Mouse (Mus musculus): ENCODE results near the gene Stambp. TPM values are rescaled to one million over a fixed set of nuclear protein-coding genes. Genes with fewer than 3 reads are reported as not detected.

Stambp gene
- polyA plus RNA-seq, 1 experiment from 2014 or later, result 9.6 TPM

DNA sequence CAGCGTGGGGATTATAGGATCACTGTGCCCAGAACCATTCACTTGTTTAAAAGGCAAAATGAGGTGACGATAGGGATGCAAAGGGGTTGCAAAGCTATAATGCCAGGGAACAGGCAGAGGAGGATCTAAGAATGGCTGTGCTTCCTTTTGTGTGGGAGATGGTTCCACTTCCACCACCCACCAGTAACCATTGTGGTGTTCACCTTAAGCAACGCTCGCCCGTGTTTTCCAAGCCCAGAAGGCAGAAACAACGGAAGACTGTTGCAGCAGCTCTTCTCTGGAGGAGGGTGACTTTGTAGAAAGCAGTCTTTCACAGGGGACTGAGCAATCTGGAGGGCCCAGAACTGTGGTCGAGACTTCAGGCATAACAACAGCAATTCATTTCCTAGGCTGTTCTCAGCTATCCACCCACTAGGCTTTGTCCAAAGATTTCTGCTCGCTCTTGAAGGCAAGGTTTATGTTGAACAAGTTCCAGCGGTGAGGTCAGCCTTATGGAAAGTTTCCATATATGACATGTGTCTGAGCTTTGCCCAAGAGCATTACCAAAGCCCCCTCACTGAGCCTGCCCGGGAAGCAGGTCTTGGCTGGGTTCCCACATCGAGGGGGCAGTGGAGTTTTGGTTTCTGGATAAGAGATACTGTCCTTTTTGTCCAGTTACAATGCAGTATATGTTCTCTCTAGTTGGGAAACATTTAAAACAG lies 30.6 kb downstream of the Stambp start:
- Histone ChIP-seq H3K4me3 (ENCODE audit: low read depth, low read length) (no peak overlapping the region), H3K27ac (ENCODE audit: low read length) (no peak overlapping the region), H3K27me3 (ENCODE audit: control insufficient read depth, insufficient read depth, low read depth, low read length) (no peaks in the 10 kb centered on the region), H3K4me1 (ENCODE audit: control insufficient read depth, low read depth, low read length) (no peaks in the 10 kb centered on the region), H3K9me3 (replicated peaks; ENCODE audit: control insufficient read depth, low read length) (no peaks in the 10 kb centered on the region), H3K9ac (ENCODE audit: low read depth, low read length) (no peak overlapping the region), H3K4me2 (ENCODE audit: low read depth, low read length) (no peak overlapping the region), H3K36me3 (ENCODE audit: control insufficient read depth, insufficient read depth) (no peaks in the 10 kb centered on the region)
- 62% methylated on average over 11 of the region's 11 CpGs for WGBS (ENCODE audit: insufficient replicate concordance)
- ATAC-seq (ENCODE audit: low read depth), result no peak

DNA sequence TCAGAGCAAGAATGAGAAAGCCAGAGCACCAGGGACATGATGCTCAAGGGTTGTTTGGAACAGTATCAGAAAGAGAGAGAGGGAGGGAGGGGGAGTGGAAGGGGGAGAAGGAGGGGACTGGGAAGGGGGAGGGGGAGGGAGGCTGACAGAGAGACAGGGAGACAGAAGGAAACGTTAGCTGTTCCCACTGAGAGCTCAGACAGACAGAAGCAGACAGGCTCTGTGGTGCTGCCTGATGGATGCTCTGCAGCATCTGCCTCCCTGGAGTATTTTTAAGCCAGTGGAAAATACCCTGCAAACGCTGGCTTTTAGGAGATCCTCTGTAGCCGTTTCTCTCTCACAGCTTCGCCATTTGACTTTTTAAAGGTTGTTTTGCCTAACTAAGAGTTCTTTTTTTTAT lies 32.5 kb downstream of the Stambp start:
- H3K9ac ChIP-seq (ENCODE audit: low read depth, low read length), result no peak overlapping the region
- 37% methylated on average over 4 of the region's 4 CpGs for WGBS (ENCODE audit: insufficient replicate concordance)
- no peaks in the 10 kb centered on the region for H3K36me3 ChIP-seq (ENCODE audit: control insufficient read depth, insufficient read depth)
- no peaks in the 10 kb centered on the region for H3K9me3 ChIP-seq (replicated peaks; ENCODE audit: control insufficient read depth, low read length)
- H3K4me1 ChIP-seq (ENCODE audit: control insufficient read depth, low read depth, low read length), result no peaks in the 10 kb centered on the region
- no peak overlapping the region for H3K27ac ChIP-seq (ENCODE audit: low read length)
- no peak for ATAC-seq (ENCODE audit: low read depth)
- H3K27me3 ChIP-seq (ENCODE audit: control insufficient read depth, insufficient read depth, low read depth, low read length), result no peaks in the 10 kb centered on the region
- H3K4me2 ChIP-seq (ENCODE audit: low read depth, low read length), result no peak overlapping the region
- no peak overlapping the region for H3K4me3 ChIP-seq (ENCODE audit: low read depth, low read length)

DNA sequence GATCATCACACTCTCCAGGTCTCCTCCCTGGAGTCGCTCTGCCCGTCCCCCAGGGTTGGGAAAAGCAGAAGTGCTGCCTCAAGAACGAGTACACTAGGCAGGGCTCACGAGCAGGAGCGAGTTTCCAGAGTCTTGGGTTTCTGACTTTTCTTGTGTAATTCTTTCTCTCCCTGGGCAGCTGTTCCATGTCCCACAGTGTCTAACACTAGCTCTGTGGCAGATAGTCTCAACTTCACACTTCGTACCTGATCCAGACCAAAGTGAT lies 35.8 kb downstream of the Stambp start:
- 24% methylated on average over 6 of the region's 6 CpGs for WGBS (ENCODE audit: insufficient replicate concordance)
- no peaks in the 10 kb centered on the region for H3K9me3 ChIP-seq (replicated peaks; ENCODE audit: control insufficient read depth, low read length)
- no peak overlapping the region for H3K4me2 ChIP-seq (ENCODE audit: low read depth, low read length)
- no peaks in the 10 kb centered on the region for H3K36me3 ChIP-seq (ENCODE audit: control insufficient read depth, insufficient read depth)
- no peak overlapping the region for H3K9ac ChIP-seq (ENCODE audit: low read depth, low read length)
- H3K27ac ChIP-seq (ENCODE audit: low read length), result no peak overlapping the region
- H3K27me3 ChIP-seq (ENCODE audit: control insufficient read depth, insufficient read depth, low read depth, low read length), result no peaks in the 10 kb centered on the region
- H3K4me3 ChIP-seq (ENCODE audit: low read depth, low read length), result no peak overlapping the region
- H3K4me1 ChIP-seq (ENCODE audit: control insufficient read depth, low read depth, low read length), result no peaks in the 10 kb centered on the region
- ATAC-seq (ENCODE audit: low read depth), result no peak

DNA sequence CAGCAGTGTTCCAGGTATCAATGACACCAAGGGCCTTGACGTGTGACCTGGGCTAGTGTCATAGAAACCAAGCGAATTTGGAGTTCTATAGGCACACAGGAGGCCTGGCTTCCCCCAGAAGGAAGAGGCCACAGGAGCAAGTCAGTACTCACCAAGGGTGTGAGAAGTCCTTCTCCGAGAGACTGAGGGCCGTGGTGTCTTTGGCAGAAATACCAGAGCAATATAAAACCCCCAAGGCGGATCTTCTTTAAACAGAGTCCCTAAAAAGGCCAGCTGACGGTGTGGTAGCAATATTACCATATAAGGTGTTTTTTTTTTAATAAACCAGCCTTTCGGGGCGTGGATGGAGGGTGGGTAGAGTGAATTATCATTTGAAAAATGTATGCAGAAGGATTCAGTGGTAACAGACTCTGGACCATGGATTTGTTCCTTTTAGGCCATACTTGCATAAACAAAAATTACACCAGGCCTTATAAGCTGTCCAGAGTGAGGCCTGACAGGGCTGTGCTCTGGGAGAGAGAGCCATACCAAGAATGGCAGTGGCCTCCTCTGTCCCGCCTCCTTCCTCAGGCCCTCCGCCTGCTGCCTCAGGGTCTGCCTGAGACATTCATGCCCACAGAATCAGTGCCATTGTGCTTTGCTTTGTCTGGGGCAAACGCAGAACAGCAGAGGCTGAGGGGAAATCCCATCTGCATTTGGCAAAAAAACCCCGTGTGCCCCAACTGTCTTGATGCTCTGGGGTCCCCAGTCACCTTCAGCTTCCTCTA lies 36.3 kb downstream of the Stambp start, which contains the start of gene Actg2:
Gene Actg2, minus strand, starts transcription at position 238 of the 767 bp plus-strand sequence.
- Histone ChIP-seq H3K9ac (ENCODE audit: low read depth, low read length) (no peak within 1 kb of the TSS), H3K9me3 (replicated peaks; ENCODE audit: control insufficient read depth, low read length) (no peaks in the 10 kb centered on the region), H3K4me2 (ENCODE audit: low read depth, low read length) (no peak within 1 kb of the TSS), H3K4me3 (ENCODE audit: low read depth, low read length) (no peak within 1 kb of the TSS), H3K27me3 (ENCODE audit: control insufficient read depth, insufficient read depth, low read depth, low read length) (no peaks in the 10 kb centered on the region), H3K27ac (ENCODE audit: low read length) (no peak within 1 kb of the TSS), H3K4me1 (ENCODE audit: control insufficient read depth, low read depth, low read length) (no peaks in the 10 kb centered on the region), H3K36me3 (ENCODE audit: control insufficient read depth, insufficient read depth) (no peaks in the 10 kb centered on the region)
- no peak for ATAC-seq (ENCODE audit: low read depth)
- 47% methylated on average over 12 of the region's 12 CpGs for WGBS (ENCODE audit: insufficient replicate concordance)

DNA sequence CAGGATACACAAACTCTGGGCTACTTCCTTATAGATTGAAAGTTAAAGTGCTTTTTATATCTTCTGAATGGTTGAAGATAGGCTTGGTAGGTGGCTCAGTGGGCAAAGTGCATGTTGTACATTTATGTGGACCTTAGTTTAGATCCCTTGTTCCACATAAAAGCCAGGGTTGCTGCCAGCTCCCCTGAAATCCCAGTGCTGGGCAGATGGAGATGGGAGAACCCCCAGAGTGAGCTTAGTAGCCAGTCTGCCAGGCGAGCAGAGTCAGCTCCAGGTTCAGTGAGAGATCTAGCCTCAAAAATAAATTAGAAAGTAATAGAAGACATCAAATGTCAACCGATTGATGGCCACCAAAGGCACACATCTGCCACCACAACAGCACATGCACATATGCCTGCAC lies 39.9 kb downstream of the Stambp start:
- Histone ChIP-seq H3K36me3 (ENCODE audit: control insufficient read depth, insufficient read depth) (no peaks in the 10 kb centered on the region), H3K4me1 (ENCODE audit: control insufficient read depth, low read depth, low read length) (no peaks in the 10 kb centered on the region), H3K4me2 (ENCODE audit: low read depth, low read length) (no peak overlapping the region), H3K9me3 (replicated peaks; ENCODE audit: control insufficient read depth, low read length) (no peaks in the 10 kb centered on the region), H3K9ac (ENCODE audit: low read depth, low read length) (no peak overlapping the region), H3K4me3 (ENCODE audit: low read depth, low read length) (no peak overlapping the region), H3K27me3 (ENCODE audit: control insufficient read depth, insufficient read depth, low read depth, low read length) (no peaks in the 10 kb centered on the region), H3K27ac (ENCODE audit: low read length) (no peak overlapping the region)
- 39% methylated on average over 2 of the region's 2 CpGs for WGBS (ENCODE audit: insufficient replicate concordance)
- ATAC-seq (ENCODE audit: low read depth), result no peak

DNA sequence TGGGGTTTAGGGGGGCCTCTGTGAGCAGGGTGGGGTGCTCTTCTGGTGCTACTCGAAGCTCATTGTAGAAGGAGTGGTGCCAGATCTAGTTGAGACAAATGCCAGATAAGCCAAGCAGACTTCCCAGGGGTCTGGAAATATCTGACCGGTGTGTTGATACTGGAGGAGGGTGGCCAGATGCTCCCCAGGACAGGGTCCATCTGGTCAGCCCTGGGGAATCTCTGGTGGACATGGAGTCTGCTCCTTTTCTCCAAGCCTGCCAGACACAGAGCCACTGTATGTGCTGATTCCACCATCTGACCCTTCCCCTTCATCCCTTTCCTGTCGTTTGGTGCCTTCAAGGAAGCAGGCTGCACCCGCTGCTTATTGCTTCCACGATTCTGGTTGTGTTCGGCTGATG lies 49.3 kb downstream of the Stambp start:
- Histone ChIP-seq H3K4me3 (ENCODE audit: low read depth, low read length) (no peak overlapping the region), H3K4me1 (ENCODE audit: control insufficient read depth, low read depth, low read length) (peaks cover 8% of the 10 kb centered on the region), H3K36me3 (ENCODE audit: control insufficient read depth, insufficient read depth) (no peaks in the 10 kb centered on the region), H3K27ac (ENCODE audit: low read length) (no peak overlapping the region), H3K4me2 (ENCODE audit: low read depth, low read length) (no peak overlapping the region), H3K9me3 (replicated peaks; ENCODE audit: control insufficient read depth, low read length) (no peaks in the 10 kb centered on the region), H3K9ac (ENCODE audit: low read depth, low read length) (no peak overlapping the region), H3K27me3 (ENCODE audit: control insufficient read depth, insufficient read depth, low read depth, low read length) (no peaks in the 10 kb centered on the region)
- ATAC-seq (ENCODE audit: low read depth), result no peak
- 30% methylated on average over 6 of the region's 6 CpGs for WGBS (ENCODE audit: insufficient replicate concordance)

DNA sequence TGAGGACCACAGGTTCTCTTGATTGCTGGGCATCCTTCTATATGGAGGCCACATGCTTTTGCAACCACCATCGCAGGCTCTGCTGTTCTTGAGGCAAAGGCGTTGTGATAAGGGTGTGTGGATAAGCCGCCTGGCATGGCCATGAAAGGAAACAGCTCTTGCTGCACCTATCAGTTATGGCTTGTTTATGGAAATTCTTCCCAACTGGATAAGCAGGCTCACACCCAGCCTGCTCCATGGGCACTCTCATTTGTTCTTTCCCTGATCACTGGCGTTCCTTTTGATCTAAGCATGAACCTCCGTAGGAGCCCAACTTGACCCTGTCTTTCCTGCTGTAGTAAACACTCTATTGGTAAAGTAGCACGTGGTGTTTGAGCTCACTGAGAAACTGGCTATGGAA lies 50.7 kb downstream of the Stambp start:
- H3K36me3 ChIP-seq (ENCODE audit: control insufficient read depth, insufficient read depth), result no peaks in the 10 kb centered on the region
- no peak overlapping the region for H3K4me2 ChIP-seq (ENCODE audit: low read depth, low read length)
- 44% methylated on average over 6 of the region's 6 CpGs for WGBS (ENCODE audit: insufficient replicate concordance)
- H3K9me3 ChIP-seq (replicated peaks; ENCODE audit: control insufficient read depth, low read length), result no peaks in the 10 kb centered on the region
- H3K27me3 ChIP-seq (ENCODE audit: control insufficient read depth, insufficient read depth, low read depth, low read length), result no peaks in the 10 kb centered on the region
- H3K9ac ChIP-seq (ENCODE audit: low read depth, low read length), result no peak overlapping the region
- H3K4me3 ChIP-seq (ENCODE audit: low read depth, low read length), result no peak overlapping the region
- no peak overlapping the region for H3K27ac ChIP-seq (ENCODE audit: low read length)
- no peak for ATAC-seq (ENCODE audit: low read depth)
- peaks cover 8% of the 10 kb centered on the region for H3K4me1 ChIP-seq (ENCODE audit: control insufficient read depth, low read depth, low read length)

DNA sequence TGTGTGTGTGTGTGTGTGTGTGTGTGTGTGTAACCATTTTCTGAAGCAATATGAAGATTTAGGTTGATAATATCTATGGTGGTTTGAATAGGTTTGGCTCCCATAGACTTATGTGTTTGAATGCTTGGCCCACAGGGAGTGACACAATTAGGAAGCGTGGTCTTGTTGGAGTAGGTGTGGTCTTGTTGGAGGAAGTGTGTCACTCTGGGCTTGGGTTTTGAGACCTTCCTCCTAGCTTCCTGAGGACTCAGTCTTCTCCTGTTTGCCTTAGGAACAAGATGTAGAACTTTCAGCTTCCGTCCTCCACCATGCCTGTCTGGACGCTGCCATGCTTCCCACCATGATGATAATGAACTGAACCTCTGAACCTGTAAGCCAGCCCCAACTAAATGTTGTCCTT lies 53.9 kb downstream of the Stambp start:
- no peak for ATAC-seq (ENCODE audit: low read depth)
- Histone ChIP-seq H3K9ac (ENCODE audit: low read depth, low read length) (no peak overlapping the region), H3K27ac (ENCODE audit: low read length) (no peak overlapping the region), H3K4me3 (ENCODE audit: low read depth, low read length) (no peak overlapping the region), H3K4me1 (ENCODE audit: control insufficient read depth, low read depth, low read length) (peaks cover 7% of the 10 kb centered on the region), H3K4me2 (ENCODE audit: low read depth, low read length) (no peak overlapping the region), H3K27me3 (ENCODE audit: control insufficient read depth, insufficient read depth, low read depth, low read length) (no peaks in the 10 kb centered on the region), H3K36me3 (ENCODE audit: control insufficient read depth, insufficient read depth) (no peaks in the 10 kb centered on the region), H3K9me3 (replicated peaks; ENCODE audit: control insufficient read depth, low read length) (no peaks in the 10 kb centered on the region)
- 41% methylated on average over 3 of the region's 3 CpGs for WGBS (ENCODE audit: insufficient replicate concordance)

DNA sequence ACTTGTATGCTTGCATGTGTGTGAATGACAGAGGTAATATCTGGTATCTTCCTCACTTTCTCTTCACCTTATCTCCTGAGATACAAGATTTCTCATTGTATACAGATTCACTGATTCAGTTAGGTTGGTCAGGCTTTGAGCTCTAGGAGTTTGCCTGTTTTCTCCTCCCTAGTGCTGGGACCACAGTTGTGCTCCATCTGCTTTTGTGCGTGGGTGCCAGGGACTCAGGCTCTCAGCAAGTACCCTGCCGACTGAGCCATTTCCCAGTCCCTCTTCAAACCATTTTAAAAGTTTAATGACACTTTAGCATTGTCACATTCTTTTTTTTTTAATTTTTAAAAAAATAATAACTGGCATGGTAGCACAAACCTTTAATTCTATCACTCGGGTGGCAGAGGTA lies 57.4 kb downstream of the Stambp start:
- H3K27ac ChIP-seq (ENCODE audit: low read length), result no peak overlapping the region
- no peak overlapping the region for H3K4me3 ChIP-seq (ENCODE audit: low read depth, low read length)
- 57% methylated on average over 3 of the region's 3 CpGs for WGBS (ENCODE audit: insufficient replicate concordance)
- no peaks in the 10 kb centered on the region for H3K4me1 ChIP-seq (ENCODE audit: control insufficient read depth, low read depth, low read length)
- no peak overlapping the region for H3K4me2 ChIP-seq (ENCODE audit: low read depth, low read length)
- H3K9me3 ChIP-seq (replicated peaks; ENCODE audit: control insufficient read depth, low read length), result no peaks in the 10 kb centered on the region
- H3K27me3 ChIP-seq (ENCODE audit: control insufficient read depth, insufficient read depth, low read depth, low read length), result no peaks in the 10 kb centered on the region
- H3K36me3 ChIP-seq (ENCODE audit: control insufficient read depth, insufficient read depth), result no peaks in the 10 kb centered on the region
- H3K9ac ChIP-seq (ENCODE audit: low read depth, low read length), result no peak overlapping the region
- ATAC-seq (ENCODE audit: low read depth), result no peak

All from liver, embryonic 16.5 days (tissue).